In genomic region chr8:126833006-126833405, GRCm38 (mm10) we compare ENCODE assay signal across 8 mouse cellular contexts.
DNase-seq lines count a peak whose midpoint lies in the region; ATAC-seq and TF ChIP-seq lines count a peak whose summit lies in the region.

No protein-coding gene starts in this region.

- no peaks in the 10 kb centered on the region for H3K27me3 ChIP-seq in heart, adult 2 months (ENCODE audit: control insufficient read depth, insufficient read depth, low read length)
- H3K27me3 ChIP-seq in hindbrain, embryonic 12.5 days = no peaks in the 10 kb centered on the region; the same call in 1 of the 2 replicates
- H3K27me3 ChIP-seq in liver, embryonic 11.5 days (replicated peaks; ENCODE audit: control insufficient read depth, insufficient read depth, low read length) = no peaks in the 10 kb centered on the region

- WGBS in heart, adult 2 months = 28% methylated on average over 5 of the region's 5 CpGs
- 26% methylated on average over 5 of the region's 5 CpGs for WGBS in hindbrain, embryonic 12.5 days
- WGBS in liver, embryonic 11.5 days = 30% methylated on average over 5 of the region's 5 CpGs

- H3K4me2 ChIP-seq in hindbrain, embryonic 12.5 days (replicated peaks) = no peak overlapping the region
- H3K4me2 ChIP-seq in liver, embryonic 11.5 days = peak overlapping the region; percentile 51

- no peaks in the 10 kb centered on the region for H3K9me3 ChIP-seq in hindbrain, embryonic 12.5 days (replicated peaks)
- H3K9me3 ChIP-seq in liver, embryonic 11.5 days (ENCODE audit: control insufficient read depth, low read length) = no peaks in the 10 kb centered on the region

- intact Hi-C loops in heart, adult 2 months (cut with DNase I) = no loop called here
- intact Hi-C loops in heart, postnatal 36 days (cut with DNase I) = loop anchor here (2.0 kb wide), 1 partner anchor 164 kb away; no protein-coding TSS in a partner anchor

- peaks cover 42% of the 10 kb centered on the region for H3K4me1 ChIP-seq in heart, adult 2 months (ENCODE audit: control insufficient read depth, insufficient read depth, low read length)
- peaks cover 23% of the 10 kb centered on the region for H3K4me1 ChIP-seq in hindbrain, embryonic 12.5 days
- H3K4me1 ChIP-seq in liver, embryonic 11.5 days (replicated peaks; ENCODE audit: control insufficient read depth, insufficient read depth, low read length) = peaks cover 61% of the 10 kb centered on the region

- peak overlapping the region; percentile 87 for H3K27ac ChIP-seq in heart, adult 2 months
- peak overlapping the region; percentile 64 for H3K27ac ChIP-seq in hindbrain, embryonic 12.5 days
- H3K27ac ChIP-seq in liver, embryonic 11.5 days (ENCODE audit: low read depth, low read length) = peak overlapping the region; percentile 84

- TF ChIP-seq CTCF in heart, adult 2 months (IDR thresholded peaks at IDR 0.05) = no peak

- no peak for ATAC-seq in hindbrain, embryonic 12.5 days (ENCODE audit: low FRiP score)
- peak; percentile 36 for ATAC-seq in liver, embryonic 11.5 days (replicated peaks; ENCODE audit: low FRiP score)

- TF ChIP-seq EP300 in heart, adult 2 months (IDR thresholded peaks at IDR 0.05; ENCODE audit: insufficient read depth, low read depth, low read length) = no peak

- TF ChIP-seq POLR2A in heart, adult 2 months (IDR thresholded peaks at IDR 0.05; ENCODE audit: insufficient read depth, low read depth, low read length) = no peak

- DNase-seq in heart, adult 2 months = no peak
- DNase-seq in heart, postnatal 36 days = no peak
- peak; percentile 66 for DNase-seq in NIH3T3 (ENCODE audit: low read depth)
- peak; percentile 35 for DNase-seq in liver, embryonic 11.5 days (ENCODE audit: low spot score)
- DNase-seq in right cerebral cortex, postnatal 14 days = no peak
- no peak for DNase-seq in cerebellum, adult 8-10 months
- DNase-seq in spleen, postnatal 10 days (ENCODE audit: low spot score in 2 of 2) = no peak

- no peaks in the 10 kb centered on the region for H3K79me2 ChIP-seq in heart, adult 2 months (replicated peaks; ENCODE audit: control insufficient read depth, insufficient read depth, low read length)

- peak overlapping the region; percentile 17; the same call in 1 of the 2 replicates for H3K9ac ChIP-seq in heart, adult 2 months (ENCODE audit: low read depth, low read length)
- no peak overlapping the region for H3K9ac ChIP-seq in hindbrain, embryonic 12.5 days
- peak overlapping the region; percentile 25; the same call in 1 of the 2 replicates for H3K9ac ChIP-seq in liver, embryonic 11.5 days (ENCODE audit: low read depth, low read length)

- H3K36me3 ChIP-seq in heart, adult 2 months (ENCODE audit: control insufficient read depth, insufficient read depth, low read length) = peaks cover 2% of the 10 kb centered on the region
- H3K36me3 ChIP-seq in hindbrain, embryonic 12.5 days = no peaks in the 10 kb centered on the region
- no peaks in the 10 kb centered on the region for H3K36me3 ChIP-seq in liver, embryonic 11.5 days (ENCODE audit: control insufficient read depth, insufficient read depth, low read length)

- H3K4me3 ChIP-seq in heart, adult 2 months = no peak overlapping the region
- no peak overlapping the region for H3K4me3 ChIP-seq in hindbrain, embryonic 12.5 days
- H3K4me3 ChIP-seq in liver, embryonic 11.5 days (ENCODE audit: low read depth, low read length) = no peak overlapping the region; the same call in 1 of the 2 replicates

Comparison
In these comparisons a context has a peak if more than half of its experiments do, and no peak if none do; other contexts are left out.
1. DNase-seq: peak in NIH3T3 (single experiment) and liver, embryonic 11.5 days (single experiment); none in heart, adult 2 months (0 of 2), heart, postnatal 36 days (0 of 2), right cerebral cortex, postnatal 14 days (single experiment), cerebellum, adult 8-10 months (single experiment) and spleen, postnatal 10 days (0 of 2).
2. Peak in every context shown above with its lines, with median percentiles within 50 percentile points of each other: H3K27ac ChIP-seq.